Mouse (Mus musculus) stomach, embryonic 16.5 days (tissue): ENCODE data around the gene Mapkapk3. TPM values are rescaled to one million over a fixed set of nuclear protein-coding genes. Genes with fewer than 3 reads are reported as not detected.

Experiments used
- ATAC-seq: fragments of 200-750 bp; cut with Nextera tagmentation; 2 replicates; pipeline ENCODE4 v1.8.0; 2017; ENCODE audit warnings: moderate number of reproducible peaks, moderate TSS enrichment; ENCODE audit not compliant: insufficient read depth, low FRiP score
- H3K27ac ChIP-seq: fragments of 300-500 bp; sonication (generic); 2 replicates; pipeline ENCODE4 v1.5.1; 2014; ENCODE audit warnings: low read length
- H3K27me3 ChIP-seq: fragments of 300-500 bp; sonication (generic); 2 replicates; pipeline ENCODE4 v1.6.1; 2014; ENCODE audit warnings: low read length, control low read depth, mixed read lengths; ENCODE audit not compliant: control insufficient read depth, insufficient read depth
- H3K36me3 ChIP-seq: fragments of 300-500 bp; sonication (generic); 2 replicates; pipeline ENCODE4 v1.6.1; 2014; ENCODE audit warnings: low read length; ENCODE audit not compliant: control insufficient read depth, insufficient read depth
- H3K4me1 ChIP-seq: fragments of 300-500 bp; sonication (generic); 2 replicates; pipeline ENCODE4 v1.6.1; 2014; ENCODE audit warnings: low read length, control low read depth, mixed read lengths; ENCODE audit not compliant: control insufficient read depth, insufficient read depth
- H3K4me2 ChIP-seq: fragments of 300-500 bp; sonication (generic); 2 replicates; pipeline ENCODE4 v1.6.1; 2014; ENCODE audit warnings: low read depth, low read length, mixed read lengths
- H3K4me3 ChIP-seq: fragments of 300-500 bp; sonication (generic); replicated peaks from 2 replicates; pipeline ENCODE4 v1.5.1; 2014; ENCODE audit warnings: mild to moderate bottlenecking, low read length
- H3K9ac ChIP-seq: fragments of 300-500 bp; sonication (generic); 2 replicates; pipeline ENCODE4 v1.6.1; 2014; ENCODE audit warnings: low read length
- H3K9me3 ChIP-seq: fragments of 300-500 bp; sonication (generic); replicated peaks from 2 replicates; pipeline ENCODE4 v1.6.1; 2016; ENCODE audit warnings: low read length, control low read depth; ENCODE audit not compliant: control insufficient read depth
- WGBS: fragments of 180-500 bp; shearing (Covaris S2); extraction: QIAGEN DNeasy Blood & Tissue Kit; methylation state at CpG from one replicate; pipeline ENCODE4 v1.1.7; 2014; 5-methylcytosine and 5-hydroxymethylcytosine counted together
- polyA plus RNA-seq: library from polyadenylated mRNA; unstranded; fragments of >200 nt; fragmentation: Nextera tagmentation; extraction: Ambion mirVana; gene quantifications from 2 replicates; pipeline ENCODE4 v1.2.1, GENCODE M21; 2015

The Mapkapk3 gene
- polyA plus RNA-seq, 1 experiment from 2014 or later, result 41.2 TPM

DNA sequence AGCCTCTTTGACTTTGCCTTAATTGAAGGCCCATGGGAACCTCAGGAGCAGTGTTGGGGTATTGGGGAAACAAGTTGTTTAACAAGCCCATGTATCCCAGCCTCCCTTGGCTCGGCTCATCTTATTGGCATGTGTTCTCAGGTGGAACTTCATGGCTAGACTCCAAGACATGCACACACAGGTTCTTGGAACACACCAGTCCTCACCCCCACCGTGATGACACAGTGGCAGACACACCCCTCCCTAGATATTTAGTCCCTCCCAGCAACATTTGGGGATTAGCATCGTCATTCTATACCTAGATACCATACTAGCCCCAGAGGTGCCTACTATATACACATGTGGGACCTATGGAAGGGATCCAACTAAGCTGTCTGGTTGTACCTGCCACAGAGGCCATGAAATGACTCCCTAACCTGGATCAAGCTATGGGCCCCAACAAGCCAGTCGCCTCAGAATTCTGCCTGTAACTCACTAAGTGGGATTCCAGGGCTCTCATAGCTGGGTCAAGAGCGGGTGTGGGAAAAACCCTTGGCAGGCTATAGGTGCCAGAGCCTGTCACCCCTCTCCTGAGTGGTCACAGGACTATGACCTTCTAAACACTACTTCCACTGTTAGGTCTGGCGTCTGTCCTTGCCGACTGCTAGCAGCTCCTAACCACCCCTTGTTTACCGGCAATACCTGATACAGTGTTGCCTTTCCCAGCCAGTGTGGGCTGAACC lies 8.5 kb upstream of the Mapkapk3 start:
- H3K9me3 ChIP-seq, result no peaks in the 10 kb centered on the region
- peak overlapping the region; percentile 77 for H3K4me2 ChIP-seq
- peak overlapping the region; percentile 85 for H3K9ac ChIP-seq
- H3K4me3 ChIP-seq, result peak overlapping the region; percentile 64
- H3K27me3 ChIP-seq, result no peaks in the 10 kb centered on the region
- H3K36me3 ChIP-seq, result peaks cover 10% of the 10 kb centered on the region; the same call in 1 of the 2 replicates
- H3K27ac ChIP-seq, result peak overlapping the region; percentile 86
- peaks cover 22% of the 10 kb centered on the region; the same call in 1 of the 2 replicates for H3K4me1 ChIP-seq
- 60% methylated on average over 8 of the region's 8 CpGs for WGBS
- ATAC-seq, result no peak

DNA sequence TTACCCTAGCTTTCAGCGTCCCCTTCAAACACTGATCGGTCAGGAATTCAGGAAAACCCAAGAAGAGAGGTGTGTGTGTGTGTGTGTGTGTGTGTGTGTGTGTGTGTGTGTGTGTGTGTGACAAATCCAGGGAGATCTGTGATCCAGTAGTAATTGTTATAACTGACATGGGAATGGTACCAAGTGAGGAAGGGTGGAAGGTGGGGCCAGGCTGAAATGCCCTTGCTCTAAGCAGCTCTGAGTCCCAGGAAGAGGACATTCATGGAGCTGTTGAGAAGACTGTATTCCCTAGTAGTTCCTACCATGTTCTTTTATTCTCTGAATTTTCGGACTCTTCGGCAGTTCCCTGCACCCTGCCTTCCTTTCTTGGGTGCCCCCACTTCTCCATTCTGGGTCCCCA lies 8.0 kb upstream of the Mapkapk3 start:
- ATAC-seq, result no peak
- 68% methylated on average over 4 of the region's 4 CpGs for WGBS

GRCm38 (mm10) chr9:107297059-107297458 lies 7.4 kb upstream of the Mapkapk3 start:
- peak overlapping the region; percentile 85 for H3K9ac ChIP-seq
- peaks cover 22% of the 10 kb centered on the region; the same call in 1 of the 2 replicates for H3K4me1 ChIP-seq
- peak overlapping the region; percentile 64 for H3K4me3 ChIP-seq
- no peaks in the 10 kb centered on the region for H3K27me3 ChIP-seq
- peaks cover 10% of the 10 kb centered on the region; the same call in 1 of the 2 replicates for H3K36me3 ChIP-seq
- H3K27ac ChIP-seq, result peak overlapping the region; percentile 86
- WGBS, result 8% methylated on average over 16 of the region's 16 CpGs
- peak; percentile 0; the same call in 1 of the 2 replicates for ATAC-seq
- H3K9me3 ChIP-seq, result no peaks in the 10 kb centered on the region
- peak overlapping the region; percentile 77 for H3K4me2 ChIP-seq

More for the DNA sequence above, 8.0 kb upstream of the Mapkapk3 start:
- H3K9me3 ChIP-seq, result no peaks in the 10 kb centered on the region
- peak overlapping the region; percentile 86 for H3K27ac ChIP-seq
- H3K9ac ChIP-seq, result peak overlapping the region; percentile 85
- peak overlapping the region; percentile 64 for H3K4me3 ChIP-seq
- peaks cover 10% of the 10 kb centered on the region; the same call in 1 of the 2 replicates for H3K36me3 ChIP-seq
- H3K27me3 ChIP-seq, result no peaks in the 10 kb centered on the region
- H3K4me1 ChIP-seq, result peaks cover 22% of the 10 kb centered on the region; the same call in 1 of the 2 replicates
- peak overlapping the region; percentile 77 for H3K4me2 ChIP-seq

GRCm38 (mm10) chr9:107296501-107296965 lies 6.9 kb upstream of the Mapkapk3 start:
- under 1% methylated on average over 30 of the region's 31 CpGs for WGBS
- H3K36me3 ChIP-seq, result peaks cover 8% of the 10 kb centered on the region; the same call in 1 of the 2 replicates
- H3K4me2 ChIP-seq, result peak overlapping the region; percentile 77
- ATAC-seq, result peak; percentile 96
- peak overlapping the region; percentile 85 for H3K9ac ChIP-seq
- peaks cover 22% of the 10 kb centered on the region; the same call in 1 of the 2 replicates for H3K4me1 ChIP-seq
- no peaks in the 10 kb centered on the region for H3K9me3 ChIP-seq
- H3K27ac ChIP-seq, result peak overlapping the region; percentile 86
- peak overlapping the region; percentile 64 for H3K4me3 ChIP-seq
- no peaks in the 10 kb centered on the region for H3K27me3 ChIP-seq

DNA sequence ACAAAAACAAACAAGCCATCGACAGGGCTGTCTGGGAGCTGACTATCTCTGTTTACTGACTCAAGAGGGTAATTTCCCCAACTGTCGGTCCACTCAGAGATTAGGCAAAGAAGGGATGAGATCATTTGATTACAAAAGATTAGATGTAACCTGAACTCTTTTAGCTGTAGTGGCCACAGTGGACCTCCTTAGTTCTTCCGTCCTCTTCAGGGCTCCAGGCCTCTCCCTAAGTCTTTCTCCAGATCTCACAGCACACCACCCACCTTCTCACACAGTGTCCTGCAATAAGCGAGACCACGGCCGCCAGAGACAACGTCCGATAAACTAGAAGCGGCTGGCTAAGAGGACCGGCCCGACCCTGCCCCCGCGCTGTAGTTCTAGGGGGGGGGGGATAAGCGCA lies 6.4 kb upstream of the Mapkapk3 start:
- peaks cover 3% of the 10 kb centered on the region; the same call in 1 of the 2 replicates for H3K36me3 ChIP-seq
- under 1% methylated on average over 14 of the region's 14 CpGs for WGBS

DNA sequence AAGGTAGTCTGAATTCAATTTTAAA lies 6.2 kb upstream of the Mapkapk3 start, which contains the start of gene Cish:
TSS of gene Cish (plus strand) at position 11 of the 25 bp plus-strand sequence.
- Histone ChIP-seq H3K4me2 (peak within 1 kb of the TSS; percentile 77), H3K27ac (peak within 1 kb of the TSS; percentile 86), H3K27me3 (no peaks in the 10 kb centered on the region), H3K9ac (peak within 1 kb of the TSS; percentile 85), H3K36me3 (peaks cover 1% of the 10 kb centered on the region; the same call in 1 of the 2 replicates), H3K4me1 (peaks cover 22% of the 10 kb centered on the region; the same call in 1 of the 2 replicates), H3K4me3 (peak within 1 kb of the TSS; percentile 64), H3K9me3 (no peaks in the 10 kb centered on the region)
- ATAC-seq, result no peak

More for the DNA sequence above, 6.4 kb upstream of the Mapkapk3 start:
- Histone ChIP-seq H3K27me3 (no peaks in the 10 kb centered on the region), H3K4me1 (peaks cover 22% of the 10 kb centered on the region; the same call in 1 of the 2 replicates), H3K27ac (peak overlapping the region; percentile 86), H3K9ac (peak overlapping the region; percentile 64), H3K9me3 (no peaks in the 10 kb centered on the region), H3K4me3 (peak overlapping the region; percentile 64), H3K4me2 (peak overlapping the region; percentile 77)
- peak; percentile 9; the same call in 1 of the 2 replicates for ATAC-seq

DNA sequence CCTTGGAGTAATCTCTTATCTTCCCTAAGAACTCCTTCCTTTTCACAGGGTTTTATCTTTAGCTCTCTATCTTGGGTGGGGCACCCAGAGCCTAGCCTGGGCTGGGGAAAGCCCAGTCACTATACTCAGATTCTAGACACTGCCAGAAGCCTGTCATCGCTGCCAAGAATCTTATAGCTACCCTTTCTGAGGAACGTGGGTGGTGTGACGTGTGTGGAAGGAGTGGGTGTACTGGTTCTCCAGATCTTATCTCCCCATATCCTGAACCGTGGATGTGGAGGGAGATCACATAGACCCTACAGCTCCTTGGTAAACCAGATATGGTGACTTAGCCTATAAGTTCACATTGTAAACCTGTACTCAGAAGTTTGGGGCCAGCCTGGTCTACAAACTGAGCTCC lies 5.9 kb upstream of the Mapkapk3 start:
- no peak for ATAC-seq
- peak overlapping the region; percentile 64 for H3K4me3 ChIP-seq
- H3K9me3 ChIP-seq, result no peaks in the 10 kb centered on the region
- no peaks in the 10 kb centered on the region for H3K27me3 ChIP-seq
- 50% methylated on average over 4 of the region's 4 CpGs for WGBS
- H3K36me3 ChIP-seq, result no peaks in the 10 kb centered on the region
- H3K9ac ChIP-seq, result peak overlapping the region; percentile 64
- peak overlapping the region; percentile 77 for H3K4me2 ChIP-seq
- H3K4me1 ChIP-seq, result peaks cover 22% of the 10 kb centered on the region; the same call in 1 of the 2 replicates
- peak overlapping the region; percentile 86; the same call in 1 of the 2 replicates for H3K27ac ChIP-seq

- no peaks in the 10 kb centered on the region for H3K27me3 ChIP-seq
- H3K27ac ChIP-seq, result no peak overlapping the region
- H3K4me1 ChIP-seq, result peaks cover 21% of the 10 kb centered on the region; the same call in 1 of the 2 replicates
- no peaks in the 10 kb centered on the region for H3K9me3 ChIP-seq
- WGBS, result 1% methylated on average over 6 of the region's 6 CpGs
- H3K36me3 ChIP-seq, result no peaks in the 10 kb centered on the region
- H3K4me2 ChIP-seq, result no peak overlapping the region
- no peak overlapping the region for H3K4me3 ChIP-seq
- no peak overlapping the region for H3K9ac ChIP-seq
- ATAC-seq, result no peak
These were observed 4.6 kb upstream of the Mapkapk3 start for GRCm38 (mm10) chr9:107294249-107294648.

DNA sequence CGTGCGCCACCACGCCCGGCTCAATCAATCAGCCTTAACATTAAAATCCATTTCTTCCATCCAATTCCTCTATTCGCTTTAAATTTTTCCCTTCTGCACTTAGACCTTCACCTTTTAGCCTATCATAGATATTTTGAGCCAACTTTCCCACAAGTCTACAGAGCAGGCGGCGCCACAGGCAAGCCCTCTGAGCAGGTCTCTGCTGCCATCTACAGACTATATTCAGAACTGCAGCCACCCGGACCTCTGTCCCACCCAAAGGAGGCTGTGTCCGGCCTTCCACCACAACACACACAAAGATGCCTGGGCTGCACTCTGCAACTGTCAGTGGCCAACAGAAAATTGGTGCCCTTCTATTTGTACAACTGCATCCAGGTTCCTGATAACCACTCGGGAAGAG lies 1.2 kb upstream of the Mapkapk3 start:
- Histone ChIP-seq H3K9ac (no peak overlapping the region), H3K36me3 (no peaks in the 10 kb centered on the region), H3K4me3 (no peak overlapping the region), H3K4me1 (peaks cover 8% of the 10 kb centered on the region; the same call in 1 of the 2 replicates), H3K4me2 (no peak overlapping the region), H3K9me3 (no peaks in the 10 kb centered on the region), H3K27ac (no peak overlapping the region), H3K27me3 (no peaks in the 10 kb centered on the region)
- WGBS, result 23% methylated on average over 10 of the region's 10 CpGs
- ATAC-seq, result no peak
